Mouse (Mus musculus) embryonic facial prominence, embryonic 14.5 days (tissue): ENCODE results near the gene Ptch1. TPM values are rescaled to one million over a fixed set of nuclear protein-coding genes. Genes with fewer than 3 reads are reported as not detected.
A peak's percentile ranks its signal among the peaks of the same experiment; 100 is the strongest.

Source experiments
- ATAC-seq: fragments of 200-750 bp; cut with Nextera tagmentation; 2 replicates; pipeline ENCODE4 v1.8.0; 2017; ENCODE audit warnings: low read depth, moderate number of reproducible peaks, moderate TSS enrichment
- DNase-seq: peaks from one replicate; pipeline ENCODE4 v3.0.0-alpha.2; 2015; ENCODE audit warnings: low spot score
- H3K27ac ChIP-seq: fragments of 300-500 bp; sonication (generic); replicated peaks from 2 replicates; pipeline ENCODE4 v1.5.1; 2014; ENCODE audit warnings: low read depth, mild to moderate bottlenecking, low read length, moderate library complexity
- H3K27me3 ChIP-seq: fragments of 300-500 bp; sonication (generic); replicated peaks from 2 replicates; pipeline ENCODE4 v1.6.1; 2014; ENCODE audit warnings: low read length; ENCODE audit not compliant: control insufficient read depth, insufficient read depth
- H3K36me3 ChIP-seq: fragments of 300-500 bp; sonication (generic); 2 replicates; pipeline ENCODE4 v1.6.1; 2014; ENCODE audit warnings: low read length, mixed read lengths; ENCODE audit not compliant: control insufficient read depth, insufficient read depth
- H3K4me1 ChIP-seq: fragments of 300-500 bp; sonication (generic); 2 replicates; pipeline ENCODE4 v1.6.1; 2014; ENCODE audit warnings: antibody characterized with exemption, low read length; ENCODE audit not compliant: control insufficient read depth, insufficient read depth
- H3K4me2 ChIP-seq: fragments of 300-500 bp; sonication (generic); 2 replicates; pipeline ENCODE4 v1.6.1; 2014; ENCODE audit warnings: low read depth, mild to moderate bottlenecking, low read length, moderate library complexity, mixed read lengths
- H3K4me3 ChIP-seq: fragments of 300-500 bp; sonication (generic); 2 replicates; pipeline ENCODE4 v1.5.1; 2014; ENCODE audit warnings: low read depth, mild to moderate bottlenecking, low read length
- H3K9ac ChIP-seq: fragments of 300-500 bp; sonication (generic); 2 replicates; pipeline ENCODE4 v1.6.1; 2014; ENCODE audit warnings: low read depth, mild to moderate bottlenecking, low read length, moderate library complexity, mixed read lengths
- H3K9me3 ChIP-seq: fragments of 300-500 bp; sonication (generic); 2 replicates; pipeline ENCODE4 v1.6.1; 2016; ENCODE audit warnings: low read length; ENCODE audit not compliant: control insufficient read depth
- WGBS: fragments of 180-500 bp; shearing (Covaris S2); extraction: QIAGEN DNeasy Blood & Tissue Kit; methylation state at CpG from one replicate; pipeline ENCODE4 v1.1.7; 2014; 5-methylcytosine and 5-hydroxymethylcytosine counted together
- polyA plus RNA-seq: library from polyadenylated mRNA; unstranded; fragments of >200 nt; fragmentation: Nextera tagmentation; extraction: Ambion mirVana; gene quantifications from 2 replicates; pipeline ENCODE4 v1.2.1, GENCODE M21; 2014

The Ptch1 gene
- polyA plus RNA-seq, 1 experiment from 2014 or later, result 22.7 TPM

GRCm38 (mm10) chr13:63558297-63558890, 15.0 kb downstream of the Ptch1 start:
- no peaks in the 10 kb centered on the region for H3K27me3 ChIP-seq
- peaks cover 17% of the 10 kb centered on the region; the same call in 1 of the 2 replicates for H3K36me3 ChIP-seq
- no peak for ATAC-seq
- 15% methylated on average over 8 of the region's 8 CpGs for WGBS
- 0 out of 2 replicates have a peak overlapping the region, but pooled peaks have one; percentile 7 for H3K27ac ChIP-seq
- H3K9ac ChIP-seq, result no peak overlapping the region
- DNase-seq, result peak; percentile 82
- no peaks in the 10 kb centered on the region for H3K9me3 ChIP-seq
- peaks cover 79% of the 10 kb centered on the region for H3K4me1 ChIP-seq
- H3K4me2 ChIP-seq, result peak overlapping the region; percentile 82
- H3K4me3 ChIP-seq, result no peak overlapping the region

- ATAC-seq, result peak; percentile 39; the same call in 1 of the 2 replicates
- H3K27me3 ChIP-seq, result no peaks in the 10 kb centered on the region
- peak overlapping the region; percentile 82 for H3K4me2 ChIP-seq
- H3K9ac ChIP-seq, result no peak overlapping the region
- H3K36me3 ChIP-seq, result peaks cover 17% of the 10 kb centered on the region; the same call in 1 of the 2 replicates
- DNase-seq, result peak; percentile 73
- H3K27ac ChIP-seq, result no peak overlapping the region
- H3K9me3 ChIP-seq, result no peaks in the 10 kb centered on the region
- H3K4me3 ChIP-seq, result no peak overlapping the region
- peaks cover 86% of the 10 kb centered on the region for H3K4me1 ChIP-seq
- 29% methylated on average over 1 of the region's 1 CpGs for whole genome bisulfite sequencing
These were observed 17.0 kb downstream of the Ptch1 start for GRCm38 (mm10) chr13:63556431-63556830.

GRCm38 (mm10) chr13:63555885-63556284, 17.5 kb downstream of the Ptch1 start:
- Histone ChIP-seq H3K27ac (no peak overlapping the region; the same call in 1 of the 2 replicates), H3K4me1 (peaks cover 84% of the 10 kb centered on the region), H3K4me2 (peak overlapping the region; percentile 82), H3K4me3 (no peak overlapping the region; the same call in 1 of the 2 replicates), H3K36me3 (peaks cover 21% of the 10 kb centered on the region; the same call in 1 of the 2 replicates), H3K9me3 (no peaks in the 10 kb centered on the region), H3K27me3 (no peaks in the 10 kb centered on the region), H3K9ac (no peak overlapping the region)
- DNase-seq (no peak), ATAC-seq (no peak)
- 28% methylated on average over 5 of the region's 5 CpGs for WGBS

- Histone ChIP-seq H3K9ac (no peak overlapping the region), H3K4me3 (no peak overlapping the region), H3K36me3 (peaks cover 16% of the 10 kb centered on the region; the same call in 1 of the 2 replicates), H3K27ac (no peak overlapping the region), H3K4me2 (peak overlapping the region; percentile 25), H3K27me3 (no peaks in the 10 kb centered on the region), H3K4me1 (peaks cover 72% of the 10 kb centered on the region), H3K9me3 (no peaks in the 10 kb centered on the region)
- 44% methylated on average over 11 of the region's 11 CpGs for WGBS
- ATAC-seq (no peak), DNase-seq (no peak)
These were observed 18.8 kb downstream of the Ptch1 start for GRCm38 (mm10) chr13:63554569-63554968.

GRCm38 (mm10) chr13:63553436-63553835, 20.0 kb downstream of the Ptch1 start:
- no peak for DNase-seq
- H3K9ac ChIP-seq, result no peak overlapping the region
- no peak for ATAC-seq
- H3K9me3 ChIP-seq, result no peaks in the 10 kb centered on the region
- no peak overlapping the region for H3K4me3 ChIP-seq
- H3K4me2 ChIP-seq, result 0 out of 2 replicates have a peak overlapping the region, but pooled peaks have one; percentile 4
- H3K27me3 ChIP-seq, result no peaks in the 10 kb centered on the region
- 53% methylated on average over 5 of the region's 5 CpGs for WGBS
- H3K36me3 ChIP-seq, result peaks cover 16% of the 10 kb centered on the region; the same call in 1 of the 2 replicates
- H3K27ac ChIP-seq, result no peak overlapping the region
- H3K4me1 ChIP-seq, result peaks cover 68% of the 10 kb centered on the region

GRCm38 (mm10) chr13:63552291-63552932, 21.0 kb downstream of the Ptch1 start:
- peaks cover 59% of the 10 kb centered on the region for H3K4me1 ChIP-seq
- peak; percentile 64 for DNase-seq
- H3K27ac ChIP-seq, result peak overlapping the region; percentile 17; the same call in 1 of the 2 replicates
- no peak overlapping the region for H3K9ac ChIP-seq
- no peaks in the 10 kb centered on the region for H3K9me3 ChIP-seq
- no peaks in the 10 kb centered on the region for H3K27me3 ChIP-seq
- H3K36me3 ChIP-seq, result peaks cover 20% of the 10 kb centered on the region
- H3K4me2 ChIP-seq, result peak overlapping the region; percentile 10; the same call in 1 of the 2 replicates
- no peak overlapping the region for H3K4me3 ChIP-seq
- WGBS, result 54% methylated on average over 10 of the region's 10 CpGs
- peak; percentile 45 for ATAC-seq

GRCm38 (mm10) chr13:63551552-63552290, 21.7 kb downstream of the Ptch1 start:
- DNase-seq (no peak), ATAC-seq (no peak)
- 52% methylated on average over 10 of the region's 10 CpGs for WGBS
- Histone ChIP-seq H3K9ac (no peak overlapping the region), H3K27ac (peak overlapping the region; percentile 5; the same call in 1 of the 2 replicates), H3K9me3 (no peaks in the 10 kb centered on the region), H3K4me3 (no peak overlapping the region), H3K4me2 (no peak overlapping the region), H3K4me1 (peaks cover 52% of the 10 kb centered on the region), H3K36me3 (peaks cover 27% of the 10 kb centered on the region), H3K27me3 (no peaks in the 10 kb centered on the region)

GRCm38 (mm10) chr13:63550367-63550766, 23.0 kb downstream of the Ptch1 start:
- ATAC-seq (no peak), DNase-seq (no peak)
- Histone ChIP-seq H3K27ac (no peak overlapping the region), H3K4me1 (peaks cover 40% of the 10 kb centered on the region), H3K4me3 (no peak overlapping the region), H3K27me3 (no peaks in the 10 kb centered on the region), H3K36me3 (peaks cover 33% of the 10 kb centered on the region), H3K9me3 (no peaks in the 10 kb centered on the region), H3K4me2 (no peak overlapping the region), H3K9ac (no peak overlapping the region)
- 75% methylated on average over 5 of the region's 5 CpGs for WGBS
